Mouse (Mus musculus) CH12.LX (cell line): Measurements from ENCODE around the gene Mylk3. TPM values are rescaled to one million over a fixed set of nuclear protein-coding genes. Genes with fewer than 3 reads are reported as not detected.

ENCODE experiments used
- DNase-seq: peaks from one replicate; pipeline ENCODE4 v3.0.0-alpha.2; 2013; ENCODE audit errors: extremely low read depth
- H3K27ac ChIP-seq: 2 replicates; pipeline ENCODE4 v1.5.1; 2012; ENCODE audit warnings: low read depth, mild to moderate bottlenecking, control low read depth, moderate library complexity; ENCODE audit not compliant: insufficient read depth
- H3K27me3 ChIP-seq: replicated peaks from 2 replicates; pipeline ENCODE3; 2012; ENCODE audit warnings: inconsistent platforms
- H3K36me3 ChIP-seq, 2 experiments: replicated peaks in 1 of 2; 2 replicates each; pipeline versions ENCODE3 to v1.6.1; 2012; ENCODE audit warnings: inconsistent platforms in 1 of 2, low read length in 1 of 2, mild to moderate bottlenecking in 1 of 2, mixed read lengths in 1 of 2, moderate library complexity in 1 of 2; ENCODE audit not compliant: control insufficient read depth in 1 of 2, insufficient read depth in 1 of 2
- H3K4me1 ChIP-seq, 2 experiments: 2 replicates each; pipeline ENCODE4 v1.6.1; 2012; ENCODE audit warnings: inconsistent platforms in 1 of 2, moderate library complexity in 1 of 2; ENCODE audit not compliant: insufficient read depth in 2 of 2, control insufficient read depth in 1 of 2
- H3K4me2 ChIP-seq: 2 replicates; pipeline ENCODE4 v1.6.1; 2012; ENCODE audit warnings: low read depth, mild to moderate bottlenecking, control low read depth; ENCODE audit not compliant: poor library complexity, insufficient read depth, severe bottlenecking
- H3K4me3 ChIP-seq, 3 experiments: fragments of 150-350 bp in 1 of 3; sonication (generic) in 1 of 3; replicated peaks in 1 of 3; 2 replicates each; pipeline versions ENCODE3 to v1.5.1; 2011 to 2012; ENCODE audit warnings: low read depth in 2 of 3, low read length in 2 of 3, mild to moderate bottlenecking in 2 of 3, moderate library complexity in 2 of 3, control low read depth in 1 of 3, improper control_type of control experiment in 1 of 3, inconsistent platforms in 1 of 3, mixed read lengths in 1 of 3; ENCODE audit not compliant: poor library complexity in 1 of 3
- H3K79me2 ChIP-seq: replicated peaks from 2 replicates; pipeline ENCODE4 v1.6.1; 2012; ENCODE audit warnings: mild to moderate bottlenecking, moderate library complexity; ENCODE audit not compliant: control insufficient read depth, poor library complexity, insufficient read depth, severe bottlenecking; ENCODE audit errors: extremely low read depth
- H3K9ac ChIP-seq: 2 replicates; pipeline ENCODE4 v1.6.1; 2012; ENCODE audit warnings: low read depth, mild to moderate bottlenecking, control low read depth, moderate library complexity; ENCODE audit not compliant: insufficient read depth
- H3K9me3 ChIP-seq: replicated peaks from 2 replicates; pipeline ENCODE3; 2012; ENCODE audit warnings: low read length, inconsistent platforms, mixed read lengths
- BHLHE40 ChIP-seq: IDR thresholded peaks from 2 replicates; pipeline ENCODE4 v1.6.1; 2011; ENCODE audit warnings: mild to moderate bottlenecking, low read depth, low read length, improper control_type of control experiment
- CHD1 ChIP-seq: IDR thresholded peaks from 2 replicates; pipeline ENCODE4 v1.6.1; 2012; ENCODE audit warnings: low read depth, low read length, improper control_type of control experiment, inconsistent platforms
- E2F4 ChIP-seq: IDR thresholded peaks from 2 replicates; pipeline ENCODE4 v1.6.1; 2011; ENCODE audit warnings: low read depth, low read length, improper control_type of control experiment; ENCODE audit not compliant: insufficient replicate concordance
- ELF1 ChIP-seq: IDR thresholded peaks from 2 replicates; pipeline ENCODE4 v1.6.1; 2014; ENCODE audit warnings: low read depth, mild to moderate bottlenecking, inconsistent platforms, low read length, improper control_type of control experiment
- ETS1 ChIP-seq: conservative IDR thresholded peaks from 2 replicates; pipeline ENCODE4 v1.6.1; 2012; ENCODE audit warnings: low read depth, mild to moderate bottlenecking, inconsistent platforms, low read length, improper control_type of control experiment, moderate library complexity
- IRF4 ChIP-seq: IDR thresholded peaks from 2 replicates; pipeline ENCODE4 v1.6.1; 2014; ENCODE audit warnings: low read depth, mild to moderate bottlenecking, inconsistent platforms, low read length, improper control_type of control experiment
- KAT2A ChIP-seq: IDR thresholded peaks from 2 replicates; pipeline ENCODE4 v1.6.1; 2012; ENCODE audit warnings: low read length, improper control_type of control experiment, inconsistent platforms; ENCODE audit not compliant: insufficient replicate concordance
- MAFK ChIP-seq: IDR thresholded peaks from 2 replicates; pipeline ENCODE4 v1.6.1; 2011; ENCODE audit warnings: low read length, improper control_type of control experiment; ENCODE audit not compliant: insufficient replicate concordance
- MAZ ChIP-seq: IDR thresholded peaks from 2 replicates; pipeline ENCODE4 v1.6.1; 2012; ENCODE audit warnings: low read depth, mild to moderate bottlenecking, inconsistent platforms, low read length, improper control_type of control experiment, moderate library complexity
- MEF2A ChIP-seq: IDR thresholded peaks from 2 replicates; pipeline ENCODE4 v1.6.1; 2014; ENCODE audit warnings: low read depth, mild to moderate bottlenecking, inconsistent platforms, low read length, improper control_type of control experiment, borderline replicate concordance
- NRF1 ChIP-seq: IDR thresholded peaks from 2 replicates; pipeline ENCODE4 v1.6.1; 2014; ENCODE audit warnings: low read depth, mild to moderate bottlenecking, inconsistent platforms, low read length, improper control_type of control experiment, moderate library complexity
- POLR2A ChIP-seq: IDR thresholded peaks from 2 replicates; pipeline ENCODE4 v1.6.1; 2011; ENCODE audit warnings: low read depth, mild to moderate bottlenecking, improper control_type of control experiment, low read length
- POLR2AphosphoS2 ChIP-seq: IDR thresholded peaks from 2 replicates; pipeline ENCODE4 v1.6.1; 2011; ENCODE audit warnings: low read depth, low read length, improper control_type of control experiment
- RCOR1 ChIP-seq: conservative IDR thresholded peaks from 2 replicates; pipeline ENCODE4 v1.6.1; 2012; ENCODE audit warnings: low read depth, mild to moderate bottlenecking, inconsistent platforms, low read length, improper control_type of control experiment
- TCF12 ChIP-seq: IDR thresholded peaks from 2 replicates; pipeline ENCODE4 v1.6.1; 2014; ENCODE audit warnings: low read depth, mild to moderate bottlenecking, inconsistent platforms, low read length, improper control_type of control experiment
- ZC3H11A ChIP-seq: IDR thresholded peaks from 2 replicates; pipeline ENCODE4 v1.6.1; 2012; ENCODE audit warnings: low read depth, mild to moderate bottlenecking, inconsistent platforms, low read length, improper control_type of control experiment
- ZKSCAN1 ChIP-seq: IDR thresholded peaks from 2 replicates; pipeline ENCODE4 v1.6.1; 2012; ENCODE audit warnings: low read depth, inconsistent platforms, low read length, improper control_type of control experiment, borderline replicate concordance
- dilution Hi-C: fragments of 300-500 bp; cut with MboI; formaldehyde crosslinking; loops from 2 replicates; pipeline ENCODE4 v1.14.3; 2020; ENCODE audit warnings: low sequenced_read_pairs; ENCODE audit not compliant: extremely low pct_unique_long_range_greater_than_20kb, extremely low pct_ligation_motif_present
- in situ Hi-C: fragments of 300-500 bp; cut with MboI; formaldehyde crosslinking; loops from 3 replicates; pipeline ENCODE4 v1.14.3; 2019; ENCODE audit warnings: low sequenced_read_pairs, low pct_ligation_motif_present, low pct_unique_long_range_greater_than_20kb, mixed read lengths
- polyA plus RNA-seq: library from polyadenylated mRNA; unstranded; fragments of >175 nt; gene quantifications from 2 replicates; pipeline ENCODE4 v1.2.1, GENCODE M21; 2012; ENCODE audit warnings: low read depth; ENCODE audit not compliant: insufficient read length
- total RNA-seq, 2 experiments: library from RNA; depleted of rRNA; stranded (reverse); fragments of 300-350 nt in 1 of 2; fragments of >200 nt in 1 of 2; gene quantifications; 2 replicates each; pipeline ENCODE4 v1.2.3; 2012 to 2014

Gene Mylk3
- total and polyA plus RNA-seq, 3 experiments, result 0.07 to 0.08 TPM; not detected in 1

GRCm38 (mm10) chr8:85299434-85300077 is 86.6 kb downstream of the Mylk3 start, which contains the start of the genes Orc6 and Vps35 (continued):
- no peak for TF ChIP-seq ZC3H11A
- no peak for TF ChIP-seq RCOR1
- TF ChIP-seq MEF2A, result peak; percentile 12; the same call in 1 of the 2 replicates
- TF ChIP-seq MAFK, result no peak
- no peak for TF ChIP-seq MAZ
- TF ChIP-seq IRF4, result no peak
- TF ChIP-seq POLR2AphosphoS2, result peak; percentile 76; the same call in 1 of the 2 replicates
- TF ChIP-seq, all 38 proteins: peak for 19

- TF ChIP-seq CHD1 (peak; percentile 84), E2F4 (no peak), ELF1 (peak; percentile 56; the same call in 1 of the 2 replicates), ETS1 (no peak), ZC3H11A (no peak), POLR2A (no peak), TCF12 (no peak), KAT2A (no peak), ZKSCAN1 (no peak), BHLHE40 (peak; percentile 81), NRF1 (no peak), MAZ (no peak)
- DNase-seq, result peak; percentile 81
- H3K4me1 ChIP-seq, result peaks cover 0 to 55% of the 10 kb centered on the region in 2 experiments; a peak in 2 of 4 replicates
- H3K4me2 ChIP-seq, result peak overlapping the region; percentile 37
- peak overlapping the region; percentile 93 to 100 (median 98) for H3K4me3 ChIP-seq
- in situ Hi-C loops, result no loop called here
- H3K9me3 ChIP-seq, result no peaks in the 10 kb centered on the region
- dilution Hi-C loops, result no loop called here
- H3K36me3 ChIP-seq, result peaks cover 10 to 33% of the 10 kb centered on the region in 2 experiments
- H3K27me3 ChIP-seq, result no peaks in the 10 kb centered on the region
- peak overlapping the region; percentile 22; the same call in 1 of the 2 replicates for H3K27ac ChIP-seq
- H3K9ac ChIP-seq, result peak overlapping the region; percentile 79
- H3K79me2 ChIP-seq, result peaks cover 66% of the 10 kb centered on the region
These were observed 87.3 kb downstream of the Mylk3 start for GRCm38 (mm10) chr8:85298600-85299433.
